Mouse (Mus musculus) layer of hippocampus, postnatal 14 days (tissue): ENCODE measurements at regions not wholly inside any gene's neighbourhood (a gene's known extent, or its start where the extent isn't known, plus 50 kb on each side); places are given as distances from the start of the nearest gene placed in this dataset.
"Not testable (repeated sequence)": the region's sequence is repeated elsewhere in the genome, so short reads cannot be mapped to it uniquely, and the experiment has no call there.

Experiments used
- DNase-seq, 2 experiments: peaks; one replicate each; pipeline ENCODE4 v3.0.0; 2021 to 2022; ENCODE audit warnings: low spot score in 2 of 2, mixed read lengths in 1 of 2

- DNase-seq: no peak
Measured at GRCm38 (mm10) chr16:55168433-55168832, 129.4 kb downstream of the Zpld1 start.

- no peak for DNase-seq
Measured at GRCm38 (mm10) chr16:55166181-55166848, 131.5 kb downstream of the Zpld1 start.

GRCm38 (mm10) chr16:55162926-55163325, 134.9 kb downstream of the Zpld1 start:
- no peak for DNase-seq

- DNase-seq: peak; percentile 34 to 80
Measured at GRCm38 (mm10) chr16:55151726-55152125, 146.1 kb downstream of the Zpld1 start.

GRCm38 (mm10) chr16:55142431-55143173, 155.2 kb downstream of the Zpld1 start:
- no peak for DNase-seq

GRCm38 (mm10) chr16:55134961-55135360, 162.8 kb downstream of the Zpld1 start:
- DNase-seq: no peak

- DNase-seq: no peak
Measured at GRCm38 (mm10) chr16:55097651-55098050, 200.1 kb downstream of the Zpld1 start.

GRCm38 (mm10) chr16:55087461-55087860, 210.3 kb downstream of the Zpld1 start:
- no peak for DNase-seq

GRCm38 (mm10) chr16:55076172-55076571, 221.6 kb downstream of the Zpld1 start:
- DNase-seq: peak in 1 of 2 experiments; percentile 12

- peak in 1 of 2 experiments; percentile 10 for DNase-seq
Measured at GRCm38 (mm10) chr16:55039777-55040176, 258.0 kb downstream of the Zpld1 start.

- DNase-seq: peak in 1 of 2 experiments; percentile 39
Measured at GRCm38 (mm10) chr16:55001661-55002289, 296.0 kb downstream of the Zpld1 start.

- DNase-seq: no peak
Measured at GRCm38 (mm10) chr16:54991595-54992240, 306.1 kb downstream of the Zpld1 start.

GRCm38 (mm10) chr16:54983759-54984218, 314.0 kb downstream of the Zpld1 start:
- peak; percentile 60 to 75 for DNase-seq

GRCm38 (mm10) chr16:54970356-54970755, 327.4 kb downstream of the Zpld1 start:
- peak in 1 of 2 experiments; percentile 11 for DNase-seq

- DNase-seq: peak in 1 of 2 experiments; percentile 18
Measured at GRCm38 (mm10) chr16:54943808-54944315, 353.9 kb downstream of the Zpld1 start.

- peak in 1 of 2 experiments; percentile 28 for DNase-seq
Measured at GRCm38 (mm10) chr16:54928259-54928658, 369.5 kb downstream of the Zpld1 start.

- DNase-seq: no peak
Measured at GRCm38 (mm10) chr16:54902911-54903310, 394.9 kb downstream of the Zpld1 start.

- DNase-seq: no peak
Measured at GRCm38 (mm10) chr16:54901461-54901860, 396.3 kb downstream of the Zpld1 start.

- no peak for DNase-seq
Measured at GRCm38 (mm10) chr16:54894661-54895060, 403.1 kb downstream of the Zpld1 start.

- DNase-seq: no peak
Measured at GRCm38 (mm10) chr16:54857369-54857768, 440.4 kb downstream of the Zpld1 start.

- DNase-seq: not testable (repeated sequence)
Measured at GRCm38 (mm10) chr16:54842996-54843395, 454.8 kb downstream of the Zpld1 start.
